Mouse (Mus musculus): ENCODE measurements around the gene Tnfsf9.

DNA sequence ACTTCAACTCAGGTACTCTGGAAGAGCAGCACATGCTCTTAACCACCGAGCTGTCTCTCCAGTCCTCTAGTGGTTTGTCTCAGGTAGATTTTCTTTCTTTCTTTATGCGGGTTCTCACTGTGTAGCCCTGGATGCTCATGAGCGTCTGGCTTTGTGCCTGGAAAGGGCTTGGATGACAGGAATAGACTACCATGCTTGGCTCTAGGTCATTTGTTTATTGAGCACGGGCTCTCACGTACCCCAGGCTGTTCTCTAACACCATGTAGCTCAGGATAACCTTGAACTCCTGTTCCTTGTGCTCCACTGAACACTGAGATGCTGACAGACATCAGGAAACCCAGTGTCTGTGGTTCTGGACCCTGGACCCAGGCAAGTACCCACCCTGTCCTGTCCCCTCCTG is 22.6 kb upstream of the Tnfsf9 start:
- TF ChIP-seq CTCF (conservative IDR thresholded peaks at IDR 0.05; ENCODE audit: low read length) (no peak), NANOG (IDR thresholded peaks at IDR 0.05; ENCODE audit: borderline replicate concordance, low read length) (no peak), POU5F1 (IDR thresholded peaks at IDR 0.05; ENCODE audit: borderline replicate concordance, low read length) (no peak)
